Mouse (Mus musculus) large intestine, adult 2 months (tissue): ENCODE data around the gene Cables2. TPM values are rescaled to one million over a fixed set of nuclear protein-coding genes. Genes with fewer than 3 reads are reported as not detected.
"Not testable (repeated sequence)": the region's sequence is repeated elsewhere in the genome, so short reads cannot be mapped to it uniquely, and the experiment has no call there.

Experiments
- DNase-seq: peaks from one replicate; pipeline ENCODE4 v3.0.0-alpha.2; 2012; ENCODE audit warnings: low read depth, low spot score
- WGBS: fragments of 180-500 bp; shearing (Covaris S2); methylation state at CpG from one replicate; pipeline ENCODE4 v1.1.7; 2018; 5-methylcytosine and 5-hydroxymethylcytosine counted together
- polyA plus RNA-seq: library from polyadenylated mRNA; depleted of rRNA; stranded (reverse); fragments of >200 nt; gene quantifications from 2 replicates; pipeline ENCODE4 v1.2.3, GENCODE M21; 2012

Gene Cables2
- polyA plus RNA-seq, 1 experiment = 30.4 TPM

DNA sequence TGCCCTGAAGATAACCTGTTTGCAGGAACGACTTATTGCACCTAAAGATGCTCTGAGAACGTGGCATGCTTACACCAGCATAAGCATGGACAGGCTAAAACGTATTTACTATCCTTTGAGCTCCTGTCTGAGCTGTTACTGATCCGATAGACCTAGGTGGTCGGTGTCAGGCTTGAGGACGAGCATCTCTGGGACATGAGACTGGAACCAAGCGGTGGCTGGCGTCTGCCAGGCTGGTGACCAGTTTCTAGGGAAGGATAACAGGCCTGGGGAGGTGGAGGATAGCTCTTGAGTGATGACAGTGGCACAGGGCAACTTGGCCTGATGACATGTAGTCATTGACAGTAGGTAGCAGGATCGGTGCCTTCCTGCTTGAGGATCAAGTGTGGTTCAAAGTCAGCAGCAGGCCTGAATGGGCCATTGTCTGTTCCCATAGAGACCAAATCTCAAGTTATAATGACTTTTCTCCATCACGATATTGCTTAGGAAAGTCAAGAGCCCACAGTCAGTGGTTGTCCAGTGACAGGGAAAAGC, 14.3 kb downstream of the Cables2 start:
- 69% methylated on average over 10 of the region's 10 CpGs for WGBS
- not testable (repeated sequence) for DNase-seq

DNA sequence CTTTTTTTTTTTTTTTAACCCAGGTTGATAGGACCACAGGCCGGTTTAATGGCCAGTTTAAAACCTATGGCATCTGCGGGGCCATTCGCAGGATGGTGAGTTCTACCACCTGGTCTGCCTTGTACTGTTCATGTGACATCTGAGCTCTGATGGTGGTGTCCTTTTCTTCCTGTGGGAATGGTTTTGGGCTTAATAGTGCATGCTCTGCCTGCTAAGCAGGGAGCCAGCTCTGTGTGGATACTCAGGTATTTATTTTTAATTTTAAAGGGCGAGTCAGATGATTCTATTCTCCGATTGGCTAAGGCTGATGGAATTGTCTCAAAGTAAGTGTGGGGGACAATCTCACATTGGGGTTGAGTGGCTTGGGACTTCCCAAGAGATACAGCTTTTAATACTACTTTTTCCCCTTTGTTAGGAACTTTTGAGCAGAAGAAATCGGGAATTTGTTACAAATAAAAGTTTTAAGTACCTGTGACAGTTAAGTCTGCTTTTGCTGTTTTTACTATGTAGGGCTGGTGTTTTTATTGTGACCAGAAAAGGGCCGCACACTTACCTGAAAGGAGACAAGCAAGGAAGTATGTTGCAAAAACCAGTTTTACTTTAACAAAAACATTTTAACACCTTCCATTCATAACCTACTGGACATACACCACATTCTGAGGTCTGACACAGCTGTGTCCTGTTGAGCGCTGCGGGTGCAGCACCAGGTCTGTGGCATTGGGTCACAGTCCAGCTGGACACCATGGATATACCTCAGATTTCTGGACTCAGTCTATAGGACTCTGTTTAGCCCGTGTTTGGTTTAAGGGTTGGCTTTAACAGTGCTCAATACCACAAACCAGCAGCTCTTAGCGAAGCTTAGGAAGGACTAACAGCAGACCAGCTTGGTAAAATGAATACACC, 15.1 kb downstream of the Cables2 start:
- DNase-seq = no peak
- WGBS = 42% methylated on average over 11 of the region's 11 CpGs

DNA sequence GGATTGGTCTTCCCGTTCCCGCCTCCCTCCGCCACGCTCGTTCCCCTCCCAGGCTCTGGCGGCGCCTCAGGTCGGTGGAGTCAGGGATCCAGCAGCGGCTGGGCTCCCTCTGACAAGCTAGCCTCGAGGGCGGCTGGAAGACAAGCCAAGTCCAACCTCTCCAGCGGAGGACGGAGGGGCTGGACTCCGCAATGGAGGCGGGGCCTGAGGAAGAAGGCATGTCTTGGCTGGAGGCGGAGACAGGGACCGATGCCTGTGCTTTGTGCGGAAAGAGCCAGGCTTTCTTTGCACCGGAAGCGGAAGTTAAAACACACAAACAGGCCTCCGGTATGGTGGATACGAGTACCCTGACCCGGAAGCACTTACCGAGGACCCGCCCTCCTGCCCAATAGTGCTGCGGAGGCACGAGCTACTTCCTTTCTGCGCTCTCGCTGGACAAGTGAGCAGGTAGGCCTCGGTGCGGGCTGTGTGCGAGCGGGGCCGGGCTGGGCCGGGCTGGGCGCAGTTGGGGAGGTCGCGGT, 16.2 kb downstream of the Cables2 start, which contains the start of gene Rps21:
Gene Rps21, plus strand, starts transcription at position 377 of the 521 bp plus-strand sequence.
- WGBS = 1% methylated on average over 38 of the region's 38 CpGs

DNA sequence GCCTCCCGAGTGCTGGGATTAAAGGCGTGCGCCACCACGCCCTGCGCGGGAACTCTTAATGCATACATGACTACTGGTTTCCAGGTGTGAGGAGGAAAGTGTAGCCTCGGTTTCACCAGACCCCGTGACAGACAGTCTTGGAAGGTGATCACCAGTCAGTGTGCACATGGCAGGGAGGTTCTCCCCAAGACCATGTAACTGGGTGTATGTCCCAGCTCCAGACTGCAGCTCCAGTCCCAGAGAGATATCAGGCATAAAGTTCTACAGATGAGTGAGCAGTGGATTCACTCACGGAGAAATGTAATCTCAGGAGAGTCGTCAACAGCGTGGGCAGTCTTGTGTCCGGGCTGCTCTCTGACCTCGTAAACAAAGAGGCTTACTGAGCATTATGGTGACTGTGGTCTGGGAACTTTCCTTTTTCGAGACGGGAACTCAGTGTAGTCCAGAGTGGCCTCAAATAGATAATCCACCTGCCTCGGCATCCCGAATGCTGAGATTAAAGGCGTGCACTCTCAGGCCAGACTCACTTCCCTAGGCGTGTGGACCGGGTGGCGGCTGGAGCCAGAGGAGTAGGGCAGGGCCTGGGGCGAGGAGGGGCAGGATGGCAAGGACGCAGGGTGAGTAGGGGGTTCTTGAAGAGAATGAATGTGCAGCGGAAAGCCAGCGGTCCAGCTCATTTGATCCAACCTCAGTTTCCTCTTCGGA, 16.8 kb downstream of the Cables2 start:
- no peak for DNase-seq
- WGBS = 20% methylated on average over 26 of the region's 26 CpGs

More for the DNA sequence above, 16.2 kb downstream of the Cables2 start, which contains the start of gene Rps21:
- DNase-seq = peak; percentile 98

DNA sequence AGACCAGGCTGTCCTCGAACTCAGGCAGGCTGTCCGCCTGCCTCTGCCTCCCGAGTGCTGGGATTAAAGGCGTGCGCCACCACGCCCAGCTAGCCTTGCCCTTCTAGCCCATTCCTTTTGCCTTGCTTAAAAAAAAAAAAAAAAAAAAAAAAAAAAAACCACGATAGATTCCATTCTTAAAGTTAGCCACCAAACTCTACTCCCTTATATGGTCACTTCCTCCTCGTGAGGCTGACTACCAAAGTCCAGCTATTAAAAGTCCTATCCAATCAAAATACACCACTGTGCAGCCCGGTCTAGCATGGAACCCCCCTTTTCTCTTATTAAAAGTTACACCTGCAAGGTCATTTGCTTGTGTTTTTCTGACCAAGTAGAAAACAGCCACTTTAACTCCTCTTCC, 17.6 kb downstream of the Cables2 start:
- DNase-seq = no peak
- 58% methylated on average over 9 of the region's 9 CpGs for WGBS

DNA sequence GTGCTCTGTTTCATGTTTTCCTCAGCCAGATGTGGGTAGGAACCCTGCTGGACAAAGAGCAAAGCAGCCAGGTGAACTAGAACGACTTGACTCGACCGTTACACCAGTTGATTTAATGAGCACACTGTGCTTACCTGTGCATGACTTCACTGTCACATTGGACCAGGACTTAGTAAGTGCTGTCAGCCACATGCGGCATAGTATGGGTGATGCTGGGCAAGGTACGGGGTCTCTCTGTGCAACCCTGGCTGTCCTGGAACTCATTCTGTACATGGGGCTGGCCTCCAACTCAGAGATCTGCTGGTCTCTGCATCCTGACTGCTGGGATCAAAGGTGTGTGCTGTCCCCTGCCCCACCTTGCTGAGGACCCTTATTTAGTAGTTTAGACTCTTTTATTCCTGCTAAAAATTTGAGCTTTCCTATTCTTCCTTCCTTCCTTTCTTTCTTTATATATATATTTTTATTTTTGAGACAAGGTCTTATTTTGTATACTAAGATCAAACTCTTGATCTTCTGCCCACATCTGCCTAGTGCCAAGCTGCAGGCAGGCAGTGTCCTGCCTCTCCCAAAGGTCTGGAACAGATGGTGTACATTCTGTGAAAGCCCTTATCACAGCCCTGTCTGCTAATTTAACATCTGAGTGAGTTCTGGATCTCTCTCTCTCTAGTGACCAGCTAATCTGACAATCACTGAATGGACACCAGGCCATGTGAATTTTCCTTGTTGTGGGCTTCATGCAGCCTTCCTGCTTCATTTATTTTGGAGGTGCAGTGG, 18.7 kb downstream of the Cables2 start:
- DNase-seq = no peak

DNA sequence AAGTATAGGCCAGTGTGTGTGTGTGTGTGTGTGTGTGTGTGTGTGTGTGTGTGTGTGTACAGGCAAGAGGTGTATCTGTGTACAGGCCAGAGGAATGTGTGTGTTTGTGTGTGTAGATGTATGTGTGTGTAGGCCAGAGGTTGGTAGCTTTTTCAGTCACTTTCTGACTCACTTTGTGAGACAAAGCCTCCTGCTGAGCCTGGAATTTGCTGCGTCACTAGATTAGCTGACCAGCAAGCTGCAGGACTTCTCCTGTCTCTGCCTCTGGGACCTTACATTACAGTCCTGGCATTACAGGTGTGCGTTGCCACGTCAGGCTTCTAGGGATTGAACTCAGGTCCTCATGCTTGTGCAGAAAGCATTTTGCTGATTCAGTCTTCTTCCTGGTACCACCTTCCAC, 21.5 kb downstream of the Cables2 start:
- no peak for DNase-seq
- 78% methylated on average over 3 of the region's 3 CpGs for WGBS

More for the DNA sequence above, 18.7 kb downstream of the Cables2 start:
- 86% methylated on average over 5 of the region's 5 CpGs for WGBS

DNA sequence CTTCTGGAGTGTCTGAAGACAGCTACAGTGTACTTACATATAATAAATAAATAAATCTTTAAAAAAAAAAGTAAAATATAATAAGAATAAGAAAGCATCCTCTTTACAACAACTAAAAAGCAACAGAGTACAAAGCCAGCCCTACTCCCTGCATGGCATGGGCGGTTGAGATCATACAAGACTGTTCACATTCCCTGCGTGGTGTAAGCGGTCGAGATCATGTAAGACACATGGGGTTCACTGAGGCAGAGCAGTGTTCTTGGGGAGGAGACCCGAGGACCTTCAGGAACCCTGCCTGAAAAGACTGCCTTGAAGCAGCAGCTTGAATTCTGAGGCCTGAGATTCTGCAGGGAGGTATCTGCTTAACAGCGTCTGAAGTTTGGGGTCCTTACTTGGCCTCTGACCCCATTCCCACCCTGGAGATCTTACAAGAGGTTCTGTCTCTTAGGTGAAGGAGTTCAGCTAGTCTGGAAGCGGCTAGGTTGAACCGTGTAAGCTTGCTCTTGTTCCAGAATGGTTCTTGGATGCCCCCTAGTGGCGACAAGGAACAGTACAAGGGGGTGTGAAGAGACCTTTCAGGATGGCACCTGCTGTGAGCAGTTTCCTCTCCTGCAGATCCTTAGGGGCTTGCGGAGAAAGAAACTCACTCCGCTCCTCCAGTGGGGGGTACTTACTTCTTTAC, 22.2 kb downstream of the Cables2 start:
- peak; percentile 80 for DNase-seq
- 31% methylated on average over 11 of the region's 11 CpGs for WGBS

DNA sequence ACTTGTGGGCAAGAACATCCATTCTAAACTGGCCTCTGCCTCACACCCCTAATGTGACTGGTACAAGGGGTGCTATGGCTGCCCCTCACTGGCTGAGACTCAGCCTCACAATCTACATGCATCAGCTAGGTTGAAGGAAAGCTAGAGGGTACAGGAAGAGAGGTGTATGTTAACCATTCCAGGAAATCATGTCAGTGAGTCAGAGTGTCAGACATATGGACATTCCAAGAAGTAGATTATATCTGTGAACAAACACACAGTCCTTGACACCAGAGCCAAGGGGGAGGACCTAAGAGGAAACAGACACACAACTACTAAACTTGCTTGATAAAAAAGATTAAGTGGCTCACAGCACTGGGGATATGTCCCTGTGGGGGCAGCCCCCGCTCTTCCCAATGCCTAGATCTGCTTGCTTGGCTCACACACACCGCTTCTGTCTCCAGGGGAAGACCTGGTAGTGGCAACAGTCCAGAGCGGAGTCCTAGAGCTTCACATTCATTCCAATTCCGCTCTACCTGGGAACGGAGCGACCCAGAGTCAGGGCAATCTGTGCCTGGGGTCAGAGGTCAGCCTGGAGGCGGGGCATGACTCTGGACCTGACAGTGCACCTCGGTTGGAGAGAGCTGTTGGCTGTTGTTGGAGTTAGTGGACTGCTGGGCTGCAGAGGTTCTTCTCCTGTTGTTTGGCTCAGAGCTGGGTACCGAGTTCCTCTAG, 24.2 kb downstream of the Cables2 start:
- DNase-seq = no peak
- WGBS = 58% methylated on average over 9 of the region's 9 CpGs

DNA sequence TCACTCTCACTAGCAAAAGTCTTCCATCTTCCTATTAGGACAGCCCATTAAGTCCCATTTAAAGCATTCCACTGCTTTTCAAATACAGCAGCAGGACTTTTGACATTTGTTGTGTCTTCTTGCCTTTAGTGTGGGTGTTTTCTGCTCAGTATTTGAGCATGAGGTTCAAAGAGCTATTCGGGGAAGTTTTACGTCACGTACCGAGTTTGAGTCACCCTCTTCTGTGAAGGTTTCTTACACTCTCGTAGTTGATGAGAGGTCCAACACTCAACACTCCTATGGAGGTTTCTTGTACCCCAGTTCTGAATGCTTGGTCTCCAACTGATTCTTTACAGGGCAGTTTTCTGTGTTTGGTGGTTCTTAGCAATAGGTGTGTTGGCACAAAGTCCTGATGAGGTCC, 25.4 kb downstream of the Cables2 start:
- WGBS = 92% methylated on average over 5 of the region's 5 CpGs
- DNase-seq = no peak

DNA sequence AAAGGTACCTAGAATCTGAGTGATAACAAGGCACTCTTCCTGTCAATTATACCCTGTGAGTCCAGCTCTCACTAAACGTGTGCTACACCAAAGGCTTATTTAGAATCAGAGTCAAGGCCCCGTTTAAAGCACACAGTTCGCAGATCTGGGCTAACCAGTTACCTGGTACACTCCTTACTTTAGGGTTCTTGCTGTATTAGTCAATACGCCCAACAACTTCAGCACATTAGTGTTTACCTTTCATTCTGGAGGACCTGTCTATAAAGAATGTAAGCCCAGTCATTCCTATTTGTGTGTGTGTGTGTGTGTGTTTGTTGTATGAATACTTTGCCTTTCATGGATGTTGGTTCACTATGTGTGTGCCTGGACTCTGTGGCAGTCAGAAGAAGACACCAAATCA, 30.2 kb downstream of the Cables2 start:
- 57% methylated on average over 4 of the region's 4 CpGs for WGBS
- DNase-seq = no peak

DNA sequence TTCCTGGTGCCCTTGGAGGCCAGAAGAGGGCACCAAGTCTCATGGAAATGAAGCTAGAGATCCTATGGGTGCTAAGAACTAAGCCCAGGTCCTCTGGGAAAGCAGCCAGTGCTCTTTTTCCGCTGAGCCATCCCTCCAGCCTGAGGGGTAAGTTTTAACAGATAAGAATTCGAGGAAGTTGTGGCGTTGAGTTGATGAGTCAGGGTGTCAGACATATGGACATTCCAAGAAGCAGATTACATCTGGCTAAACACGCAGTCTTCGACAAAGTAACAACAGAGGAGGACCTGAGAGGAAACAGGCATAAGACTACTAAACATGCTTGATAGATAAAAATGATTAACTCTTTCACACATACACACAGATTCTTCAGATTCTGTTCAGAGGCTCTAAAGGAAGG, 34.7 kb downstream of the Cables2 start:
- 73% methylated on average over 5 of the region's 5 CpGs for WGBS
- DNase-seq = no peak

DNA sequence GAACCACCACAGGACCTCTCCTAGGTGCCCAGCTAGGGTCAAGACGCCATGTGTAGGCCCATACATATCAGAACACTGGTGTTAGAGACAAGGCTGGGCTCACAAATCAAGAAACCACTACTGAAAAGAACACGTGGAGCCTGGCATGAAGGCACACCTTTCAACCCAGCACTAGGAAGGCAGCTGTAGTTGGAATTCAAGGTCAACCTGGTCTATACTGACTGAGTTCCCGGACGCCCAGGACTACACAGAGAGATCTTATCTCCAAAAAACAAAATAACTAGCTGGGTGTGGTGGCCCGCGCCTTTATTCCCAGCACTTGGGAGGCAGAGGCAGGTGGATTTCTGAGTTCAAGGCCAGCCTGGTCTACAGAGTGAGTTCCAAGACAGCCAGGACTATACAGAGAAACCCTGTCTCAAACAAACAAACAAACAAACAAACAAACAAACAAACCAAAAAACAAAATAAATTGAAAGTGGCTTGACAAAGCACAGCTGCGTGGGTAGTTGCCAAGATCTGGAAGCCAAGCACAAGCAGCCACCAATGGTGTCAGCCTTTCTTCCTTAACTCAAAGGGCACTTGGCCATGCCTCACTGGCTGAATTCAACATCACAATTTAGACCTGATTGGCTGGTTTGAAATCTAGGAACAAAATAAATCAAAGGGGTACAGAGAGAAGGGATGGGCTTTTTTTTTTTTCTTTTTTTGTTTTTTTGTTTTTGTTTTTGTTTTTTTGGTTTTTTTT, 35.5 kb downstream of the Cables2 start:
- no peak for DNase-seq
- 60% methylated on average over 7 of the region's 7 CpGs for WGBS

DNA sequence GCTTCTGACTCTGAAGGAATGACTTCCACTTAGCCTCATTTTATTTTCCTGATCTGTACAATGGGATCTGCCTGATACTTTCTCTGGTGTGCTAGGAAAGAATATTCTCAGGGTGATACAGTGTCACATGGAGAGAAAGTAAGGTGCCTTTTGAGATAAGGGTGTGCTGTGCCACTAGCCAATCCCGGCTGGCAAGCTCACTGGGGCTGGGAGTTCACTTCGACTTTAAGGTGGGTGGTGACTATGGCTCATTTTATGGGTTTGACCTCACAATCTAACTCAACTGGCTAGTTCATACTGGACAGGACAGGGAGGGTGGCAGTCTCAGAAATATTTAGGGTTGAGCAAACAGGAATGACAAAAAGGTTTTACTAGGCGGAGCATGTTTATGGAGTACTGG, 36.4 kb downstream of the Cables2 start:
- 49% methylated on average over 3 of the region's 3 CpGs for WGBS
- DNase-seq = peak; percentile 47

DNA sequence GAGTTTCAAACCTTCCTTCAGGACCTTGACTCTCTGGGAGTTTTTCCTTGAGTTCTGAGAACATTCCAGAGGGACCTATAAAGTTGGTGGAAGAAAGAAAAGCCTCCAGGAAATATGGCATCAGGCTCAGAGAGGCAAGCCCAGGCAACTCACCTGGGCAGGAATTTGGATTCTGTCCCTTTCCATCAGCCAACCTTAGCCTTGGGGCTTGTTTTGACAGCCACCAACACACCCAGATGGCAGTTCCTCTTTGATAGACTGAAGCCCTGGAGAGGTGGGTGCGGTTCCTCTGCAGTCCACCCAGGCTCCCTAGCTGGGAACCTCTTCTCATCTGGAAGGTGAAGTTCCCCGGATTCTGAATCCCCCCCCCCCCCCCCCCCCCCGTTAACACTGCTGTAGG, 36.8 kb downstream of the Cables2 start:
- DNase-seq = no peak
- 28% methylated on average over 3 of the region's 3 CpGs for WGBS

DNA sequence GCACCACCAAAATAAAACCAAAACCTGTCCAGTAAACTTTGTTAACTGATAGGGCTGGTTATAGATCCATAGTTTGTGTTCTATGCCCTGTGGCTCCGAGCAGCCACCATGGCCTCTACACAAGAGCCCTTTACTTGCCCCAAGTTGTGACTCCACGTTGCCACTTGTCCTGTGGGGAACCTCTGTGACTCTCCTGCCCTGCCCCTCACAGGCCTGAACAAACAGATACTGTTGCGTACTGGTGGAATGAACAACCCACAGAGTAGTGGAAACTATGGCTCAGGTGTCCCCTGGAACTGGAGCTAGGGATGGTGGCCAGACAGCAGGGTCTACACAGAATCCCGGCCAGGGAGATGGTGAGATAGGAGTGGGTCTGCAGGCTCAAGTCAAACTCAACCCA, 37.5 kb downstream of the Cables2 start:
- WGBS = 76% methylated on average over 4 of the region's 4 CpGs
- no peak for DNase-seq

DNA sequence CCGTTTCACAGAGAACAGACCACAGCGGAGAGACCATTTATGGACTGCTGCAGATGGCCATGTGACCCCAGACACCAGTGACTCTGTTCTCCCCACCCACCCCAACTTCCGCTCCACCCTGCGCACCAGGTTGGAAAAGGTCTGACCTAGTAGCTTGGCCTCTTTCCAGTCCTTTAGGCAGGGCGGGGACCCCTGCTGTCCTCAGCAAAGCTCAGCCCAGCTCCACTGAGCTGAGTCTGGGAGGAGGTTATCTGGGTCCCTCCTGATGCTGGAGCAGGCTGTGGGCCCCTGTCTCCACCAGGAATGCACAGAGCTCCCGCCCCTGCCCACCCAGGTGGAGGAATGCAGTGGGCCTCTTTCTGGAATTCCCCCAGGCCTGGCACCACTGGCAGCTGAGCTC, 38.3 kb downstream of the Cables2 start:
- DNase-seq = no peak
- 35% methylated on average over 6 of the region's 6 CpGs for WGBS

DNA sequence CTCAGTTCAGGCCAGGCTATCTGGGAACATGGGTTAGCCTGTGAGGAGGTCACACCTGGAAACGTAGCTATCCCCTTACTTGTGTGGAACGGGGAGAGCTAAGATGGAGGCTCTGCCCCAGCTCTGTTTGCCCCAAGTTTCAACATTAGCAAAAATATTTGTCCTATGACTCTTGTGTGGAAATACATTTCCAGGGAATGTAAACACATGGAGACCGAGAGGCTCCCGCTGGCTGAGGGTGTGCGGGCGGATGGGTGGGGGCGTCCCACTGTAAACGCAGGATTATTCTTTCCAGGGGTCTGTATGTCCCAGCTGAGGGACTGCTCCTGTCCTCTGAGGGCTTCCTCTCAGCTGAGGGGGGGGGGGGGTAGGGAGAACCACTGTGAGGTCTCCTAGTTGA, 38.9 kb downstream of the Cables2 start:
- WGBS = 80% methylated on average over 8 of the region's 8 CpGs

More for the DNA sequence above, 38.9 kb downstream of the Cables2 start:
- no peak for DNase-seq
